Mouse (Mus musculus) lung, embryonic 14.5 days (tissue): ENCODE data around the gene Aaas. TPM values are rescaled to one million over a fixed set of nuclear protein-coding genes. Genes with fewer than 3 reads are reported as not detected.
A peak's percentile ranks its signal among the peaks of the same experiment; 100 is the strongest.

Experiments used
- ATAC-seq: fragments of 200-750 bp; cut with Nextera tagmentation; 2 replicates; pipeline ENCODE4 v1.8.0; 2017; ENCODE audit warnings: mild to moderate bottlenecking, moderate TSS enrichment, moderate library complexity; ENCODE audit not compliant: insufficient read depth
- DNase-seq: peaks from one replicate; pipeline ENCODE4 v3.0.0-alpha.2; 2015
- H3K27ac ChIP-seq: fragments of 300-500 bp; sonication (generic); 2 replicates; pipeline ENCODE4 v1.5.1; 2014; ENCODE audit warnings: low read depth, mild to moderate bottlenecking, moderate library complexity
- H3K27me3 ChIP-seq: fragments of 300-500 bp; sonication (generic); 2 replicates; pipeline ENCODE4 v1.6.1; 2014; ENCODE audit warnings: low read length, control low read depth; ENCODE audit not compliant: insufficient read depth
- H3K36me3 ChIP-seq: fragments of 300-500 bp; sonication (generic); 2 replicates; pipeline ENCODE4 v1.6.1; 2014; ENCODE audit warnings: control low read depth; ENCODE audit not compliant: insufficient read depth
- H3K4me1 ChIP-seq: fragments of 300-500 bp; sonication (generic); 2 replicates; pipeline ENCODE4 v1.6.1; 2014; ENCODE audit warnings: antibody characterized with exemption, control low read depth; ENCODE audit not compliant: insufficient read depth
- H3K4me2 ChIP-seq: fragments of 300-500 bp; sonication (generic); 2 replicates; pipeline ENCODE4 v1.6.1; 2014; ENCODE audit warnings: mild to moderate bottlenecking
- H3K4me3 ChIP-seq: fragments of 300-500 bp; sonication (generic); 2 replicates; pipeline ENCODE4 v1.5.1; 2014; ENCODE audit warnings: low read depth, low read length
- H3K9ac ChIP-seq: fragments of 300-500 bp; sonication (generic); 2 replicates; pipeline ENCODE4 v1.6.1; 2014
- H3K9me3 ChIP-seq: fragments of 300-500 bp; sonication (generic); 2 replicates; pipeline ENCODE4 v1.6.1; 2016; ENCODE audit warnings: low read depth, low read length, control low read depth
- CTCF ChIP-seq: IDR thresholded peaks from 2 replicates; pipeline ENCODE4 v1.5.1; 2016; ENCODE audit warnings: antibody characterized with exemption, low read depth
- WGBS: fragments of 180-500 bp; shearing (Covaris S2); extraction: QIAGEN DNeasy Blood & Tissue Kit; methylation state at CpG from one replicate; pipeline ENCODE4 v1.1.7; 2014; 5-methylcytosine and 5-hydroxymethylcytosine counted together
- polyA plus RNA-seq: library from polyadenylated mRNA; unstranded; fragments of >200 nt; fragmentation: Nextera tagmentation; extraction: Ambion mirVana; gene quantifications from 2 replicates; pipeline ENCODE4 v1.2.1, GENCODE M21; 2014

Aaas gene
- polyA plus RNA-seq, result 99.1 and 103 TPM in 2 replicates

- Histone ChIP-seq H3K4me3 (peak within 1 kb of the TSS; percentile 57), H3K27ac (peak within 1 kb of the TSS; percentile 66; the same call in 1 of the 2 replicates), H3K36me3 (peaks cover 21% of the 10 kb centered on the region), H3K4me2 (peak within 1 kb of the TSS; percentile 86), H3K4me1 (0 out of 2 replicates have a peak, but pooled peaks cover 5% of the 10 kb centered on the region), H3K9me3 (no peaks in the 10 kb centered on the region), H3K27me3 (no peaks in the 10 kb centered on the region), H3K9ac (peak within 1 kb of the TSS; percentile 62)
- WGBS, result under 1% methylated on average over 56 of the region's 56 CpGs
- DNase-seq, result peak; percentile 99
- peak; percentile 92 for TF ChIP-seq CTCF
- ATAC-seq, result peak; percentile 86
Measured at GRCm38 (mm10) chr15:102350138-102350941, at the start of gene Aaas. Aaas (minus strand) TSS chr15:102350771.

- 2% methylated on average over 34 of the region's 34 CpGs for WGBS
- DNase-seq, result peak; percentile 95
- Histone ChIP-seq H3K4me2 (peak overlapping the region; percentile 61), H3K9me3 (no peaks in the 10 kb centered on the region), H3K27ac (peak overlapping the region; percentile 94), H3K36me3 (no peaks in the 10 kb centered on the region), H3K27me3 (no peaks in the 10 kb centered on the region), H3K4me1 (peaks cover 7% of the 10 kb centered on the region; the same call in 1 of the 2 replicates), H3K9ac (peak overlapping the region; percentile 48), H3K4me3 (peak overlapping the region; percentile 36)
- TF ChIP-seq CTCF, result no peak
- peak; percentile 90 for ATAC-seq
Measured at GRCm38 (mm10) chr15:102399229-102400221, 49.0 kb upstream of the Aaas start.

- Histone ChIP-seq H3K4me3 (no peak overlapping the region), H3K27me3 (no peaks in the 10 kb centered on the region), H3K4me2 (peak overlapping the region; percentile 61), H3K9me3 (no peaks in the 10 kb centered on the region), H3K9ac (0 out of 2 replicates have a peak overlapping the region, but pooled peaks have one; percentile 48), H3K27ac (peak overlapping the region; percentile 94), H3K36me3 (no peaks in the 10 kb centered on the region), H3K4me1 (peaks cover 7% of the 10 kb centered on the region; the same call in 1 of the 2 replicates)
- no peak for TF ChIP-seq CTCF
- no peak for DNase-seq
- ATAC-seq, result no peak
- 31% methylated on average over 5 of the region's 5 CpGs for WGBS
Measured at GRCm38 (mm10) chr15:102398629-102399028, 48.1 kb upstream of the Aaas start.

- Histone ChIP-seq H3K4me3 (no peak overlapping the region), H3K9me3 (no peaks in the 10 kb centered on the region), H3K27ac (peak overlapping the region; percentile 51; the same call in 1 of the 2 replicates), H3K4me2 (no peak overlapping the region), H3K27me3 (no peaks in the 10 kb centered on the region), H3K4me1 (0 out of 2 replicates have a peak, but pooled peaks cover 4% of the 10 kb centered on the region), H3K36me3 (no peaks in the 10 kb centered on the region), H3K9ac (no peak overlapping the region)
- 0 out of 2 replicates have a peak, but pooled peaks have one; percentile 7 for ATAC-seq
- DNase-seq, result no peak
- TF ChIP-seq CTCF, result no peak
- 8% methylated on average over 3 of the region's 3 CpGs for WGBS
Measured at GRCm38 (mm10) chr15:102395061-102395460, 44.5 kb upstream of the Aaas start.

GRCm38 (mm10) chr15:102393584-102394014 is 43.0 kb upstream of the Aaas start:
- H3K36me3 ChIP-seq, result no peaks in the 10 kb centered on the region
- TF ChIP-seq CTCF, result no peak
- H3K27me3 ChIP-seq, result no peaks in the 10 kb centered on the region
- no peak overlapping the region for H3K9ac ChIP-seq
- no peak overlapping the region for H3K4me3 ChIP-seq
- H3K4me1 ChIP-seq, result 0 out of 2 replicates have a peak, but pooled peaks cover 1% of the 10 kb centered on the region
- no peak for ATAC-seq
- H3K4me2 ChIP-seq, result no peak overlapping the region
- no peaks in the 10 kb centered on the region for H3K9me3 ChIP-seq
- H3K27ac ChIP-seq, result peak overlapping the region; percentile 54; the same call in 1 of the 2 replicates
- peak; percentile 33 for DNase-seq

- Histone ChIP-seq H3K9me3 (no peaks in the 10 kb centered on the region), H3K27ac (0 out of 2 replicates have a peak overlapping the region, but pooled peaks have one; percentile 4), H3K4me3 (no peak overlapping the region), H3K4me1 (no peaks in the 10 kb centered on the region), H3K9ac (no peak overlapping the region), H3K36me3 (no peaks in the 10 kb centered on the region), H3K27me3 (no peaks in the 10 kb centered on the region), H3K4me2 (no peak overlapping the region)
- no peak for TF ChIP-seq CTCF
- no peak for ATAC-seq
- no peak for DNase-seq
- 30% methylated on average over 2 of the region's 2 CpGs for WGBS
Measured at GRCm38 (mm10) chr15:102392520-102392919, 41.9 kb upstream of the Aaas start.
